Comparison of ENCODE assay signal across 8 mouse cellular contexts in the genomic region with DNA sequence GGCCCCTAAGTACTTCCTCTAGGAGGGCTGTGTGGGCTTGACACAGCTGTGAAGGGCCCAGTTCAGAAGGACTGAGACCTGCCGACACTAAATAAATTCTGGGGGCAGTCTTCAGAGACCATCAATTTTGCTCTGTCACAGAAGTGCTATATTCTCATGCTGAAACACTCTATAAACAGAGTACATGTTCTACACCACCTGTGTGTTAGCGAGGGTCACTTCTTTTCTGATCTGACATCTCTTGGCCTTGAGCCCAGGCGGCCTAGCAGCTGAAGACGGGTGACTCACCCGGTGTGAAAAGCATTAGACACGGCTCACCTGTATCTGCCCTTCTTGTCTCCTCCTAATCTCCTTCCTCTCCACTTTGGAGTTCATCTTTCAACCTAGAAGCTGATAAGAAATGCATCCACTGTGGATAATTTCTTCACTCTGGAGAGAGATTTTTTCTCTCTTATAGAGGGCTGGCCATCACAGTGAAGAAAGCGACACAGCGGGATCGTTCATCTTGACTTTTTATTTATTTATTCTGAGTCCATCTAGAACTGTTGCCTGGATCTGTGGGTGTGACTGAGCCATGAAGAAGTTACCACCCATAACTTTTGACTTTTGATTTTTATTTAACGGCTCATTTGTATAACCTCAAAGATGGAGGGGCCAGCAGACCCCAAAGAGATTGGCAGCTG.
DNase-seq lines count a peak whose midpoint lies in the region; ATAC-seq lines count a peak whose summit lies in the region.

No protein-coding gene starts in this region.

- peaks cover 36% of the 10 kb centered on the region for H3K4me1 ChIP-seq in intestine, embryonic 16.5 days (ENCODE audit: control insufficient read depth, insufficient read depth, low read length)

- no peaks in the 10 kb centered on the region for H3K36me3 ChIP-seq in intestine, embryonic 16.5 days (ENCODE audit: control insufficient read depth, insufficient read depth, low read length)

- peak overlapping the region; percentile 15; the same call in 1 of the 2 replicates for H3K27ac ChIP-seq in intestine, embryonic 16.5 days (ENCODE audit: low read length)

- DNase-seq in gastrocnemius, adult 18-20 months (ENCODE audit: low spot score): peak; percentile 6
- DNase-seq in gastrocnemius, postnatal 14 days: no peak
- DNase-seq in urinary bladder, postnatal 25 days (ENCODE audit: low spot score): peak; percentile 18
- DNase-seq in urinary bladder, adult 2 months (ENCODE audit: low spot score): no peak
- peak; percentile 15 for DNase-seq in retina, embryonic 14.5 days (ENCODE audit: low spot score)
- no peak for DNase-seq in right cerebral cortex, adult 18-20 months
- DNase-seq in layer of hippocampus, adult 9-11 months: no peak

- intact Hi-C loops in gastrocnemius, postnatal 14 days (cut with DNase I; ENCODE audit: low total_unique reads): no loop called here

- ATAC-seq in intestine, embryonic 16.5 days: peak; percentile 34; the same call in 1 of the 2 replicates

- 29% methylated on average over 10 of the region's 10 CpGs for WGBS in intestine, embryonic 16.5 days

- no peak overlapping the region for H3K9ac ChIP-seq in intestine, embryonic 16.5 days (ENCODE audit: low read depth, low read length)

- H3K4me3 ChIP-seq in intestine, embryonic 16.5 days (ENCODE audit: low read length): no peak overlapping the region

- no peaks in the 10 kb centered on the region for H3K27me3 ChIP-seq in intestine, embryonic 16.5 days (replicated peaks; ENCODE audit: control insufficient read depth, insufficient read depth, low read length)

- H3K9me3 ChIP-seq in intestine, embryonic 16.5 days (ENCODE audit: control insufficient read depth, low read length): no peaks in the 10 kb centered on the region

- peak overlapping the region; percentile 30; the same call in 1 of the 2 replicates for H3K4me2 ChIP-seq in intestine, embryonic 16.5 days (ENCODE audit: low read depth, low read length)

Comparison
In these comparisons a context has a peak if more than half of its experiments do, and no peak if none do; other contexts are left out.
1. DNase-seq: peak in gastrocnemius, adult 18-20 months (single experiment), urinary bladder, postnatal 25 days (single experiment) and retina, embryonic 14.5 days (single experiment); none in gastrocnemius, postnatal 14 days (single experiment), urinary bladder, adult 2 months (single experiment), right cerebral cortex, adult 18-20 months (single experiment) and layer of hippocampus, adult 9-11 months (single experiment).